Comparison of ENCODE assay signal across 30 mouse cellular contexts in the genomic region with DNA sequence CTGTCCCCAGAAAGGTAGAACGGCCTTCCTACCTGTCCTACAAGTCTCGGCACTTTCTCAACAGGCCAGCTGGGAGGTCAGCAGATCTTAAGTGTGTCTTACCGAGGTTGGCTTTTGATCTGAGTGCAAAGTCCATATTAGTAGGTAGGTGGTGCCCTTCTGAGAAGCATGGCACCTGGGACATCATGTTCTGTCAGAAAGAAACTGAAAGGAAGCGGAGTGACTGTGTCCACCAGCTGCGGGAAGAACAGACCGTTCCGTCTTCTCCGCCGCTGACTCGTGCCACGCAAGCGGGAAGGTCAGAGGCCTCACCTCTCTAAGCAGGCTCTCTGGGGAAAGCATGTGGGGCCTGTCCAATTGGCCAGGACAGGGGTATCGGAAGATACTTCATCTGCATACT. TPM values are rescaled to one million over a fixed set of nuclear protein-coding genes. Genes with fewer than 3 reads are reported as not detected.
A peak's percentile ranks its signal among the peaks of the same experiment; 100 is the strongest.
DNase-seq lines count a peak whose midpoint lies in the region; ATAC-seq and TF ChIP-seq lines count a peak whose summit lies in the region.
"Had no signal": no experiment of that assay in that cellular context is flagged by ENCODE, and none has a peak within 500 bp of the region (broad histone marks: within the 10 kb centered on the region; RNA-seq: fewer than 3 reads in every experiment).

No protein-coding gene starts in this region.

- H3K4me1 ChIP-seq in kidney, embryonic 16.5 days (ENCODE audit: insufficient read depth, low read length), result 0 out of 2 replicates have a peak, but pooled peaks cover 3% of the 10 kb centered on the region
- H3K4me1 ChIP-seq in CH12.LX (ENCODE audit: control insufficient read depth in 1 of 2, insufficient read depth in 2 of 2), result peaks cover 4 to 5% of the 10 kb centered on the region in 2 experiments; a peak in 3 of 4 replicates
- H3K4me1 ChIP-seq in intestine, embryonic 15.5 days (replicated peaks), result peaks cover 17% of the 10 kb centered on the region
- peaks cover 22% of the 10 kb centered on the region for H3K4me1 ChIP-seq in small intestine, adult 2 months (ENCODE audit: control insufficient read depth, insufficient read depth, insufficient read length, low read length)
- H3K4me1 ChIP-seq: hindbrain, embryonic 15.5 days; liver, embryonic 15.5 days; midbrain, embryonic 10.5 days; midbrain, embryonic 15.5 days; neural tube, embryonic 15.5 days had no signal

- no peak overlapping the region for H3K9ac ChIP-seq in kidney, embryonic 16.5 days (replicated peaks; ENCODE audit: low read length)
- no peak overlapping the region for H3K9ac ChIP-seq in CH12.LX (ENCODE audit: insufficient read depth, low read depth)
- H3K9ac ChIP-seq in intestine, embryonic 15.5 days, result no peak overlapping the region
- H3K9ac ChIP-seq: heart, embryonic 13.5 days; hindbrain, embryonic 15.5 days; limb, embryonic 12.5 days; liver, embryonic 15.5 days; lung, embryonic 15.5 days; midbrain, embryonic 15.5 days; neural tube, embryonic 15.5 days had no signal

- no peak overlapping the region for H3K4me3 ChIP-seq in kidney, embryonic 16.5 days (ENCODE audit: low read length)
- H3K4me3 ChIP-seq in CH12.LX (replicated peaks in 1 of 3; ENCODE audit: low read depth in 2 of 3, low read length in 2 of 3, poor library complexity in 1 of 3), result no peak overlapping the region
- no peak overlapping the region for H3K4me3 ChIP-seq in intestine, embryonic 15.5 days (replicated peaks)
- H3K4me3 ChIP-seq in small intestine, adult 2 months (ENCODE audit: low read depth, low read length), result peak overlapping the region; percentile 12; the same call in 1 of the 2 replicates
- H3K4me3 ChIP-seq: heart, embryonic 13.5 days; hindbrain, embryonic 15.5 days; layer of hippocampus, adult 2 months; left cerebral cortex, adult 2 months; limb, embryonic 12.5 days; liver, embryonic 15.5 days; lung, embryonic 15.5 days; midbrain, embryonic 10.5 days; midbrain, embryonic 15.5 days; neural tube, embryonic 15.5 days had no signal

- no peak; the same call in 1 of the 2 replicates for TF ChIP-seq RAD21 in CH12.LX (IDR thresholded peaks at IDR 0.05; ENCODE audit: low read depth, low read length)

- peaks cover 56% of the 10 kb centered on the region for H3K36me3 ChIP-seq in kidney, embryonic 16.5 days (ENCODE audit: insufficient read depth, low read length)
- peaks cover 85 to 97% of the 10 kb centered on the region in 2 experiments for H3K36me3 ChIP-seq in CH12.LX (replicated peaks in 1 of 2; ENCODE audit: control insufficient read depth in 1 of 2, insufficient read depth in 1 of 2, low read length in 1 of 2)
- H3K36me3 ChIP-seq in intestine, embryonic 15.5 days, result peaks cover 29% of the 10 kb centered on the region
- peaks cover 65% of the 10 kb centered on the region for H3K36me3 ChIP-seq in small intestine, adult 2 months (ENCODE audit: control insufficient read depth, insufficient read depth, low read length)

- in situ Hi-C loops in CH12.LX (cut with MboI; ENCODE audit: low pct_ligation_motif_present, low pct_unique_long_range_greater_than_20kb, low sequenced_read_pairs), result no loop called here

- no peak for TF ChIP-seq POLR2A in CH12.LX (IDR thresholded peaks at IDR 0.05; ENCODE audit: low read depth, low read length)
- TF ChIP-seq POLR2A in small intestine, adult 2 months (IDR thresholded peaks at IDR 0.05; ENCODE audit: low read depth, low read length), result peak; percentile 19; the same call in 1 of the 2 replicates

- no peaks in the 10 kb centered on the region for H3K79me2 ChIP-seq in CH12.LX (replicated peaks; ENCODE audit: control insufficient read depth, extremely low read depth, insufficient read depth, poor library complexity, severe bottlenecking)

- TF ChIP-seq CTCF in CH12.LX (conservative IDR thresholded peaks at IDR 0.05 in 1 of 2, IDR thresholded peaks at IDR 0.05 in 1 of 2; ENCODE audit: low read depth in 2 of 2, low read length in 2 of 2), result peak in 1 of 2 experiments; percentile 49; a peak in 2 of 4 replicates
- no peak for TF ChIP-seq CTCF in small intestine, adult 2 months (IDR thresholded peaks at IDR 0.05; ENCODE audit: extremely low read depth, insufficient read length, insufficient replicate concordance, low read depth, low read length)

- dilution Hi-C loops in CH12.LX (cut with MboI; ENCODE audit: extremely low pct_ligation_motif_present, extremely low pct_unique_long_range_greater_than_20kb, low sequenced_read_pairs), result no loop called here

- no peak overlapping the region for H3K4me2 ChIP-seq in kidney, embryonic 16.5 days (replicated peaks; ENCODE audit: low read depth, low read length)
- H3K4me2 ChIP-seq in CH12.LX (ENCODE audit: insufficient read depth, low read depth, poor library complexity, severe bottlenecking), result 0 out of 2 replicates have a peak overlapping the region, but pooled peaks have one; percentile 3
- peak overlapping the region; percentile 6; the same call in 1 of the 2 replicates for H3K4me2 ChIP-seq in intestine, embryonic 15.5 days (replicated peaks)
- H3K4me2 ChIP-seq: heart, embryonic 13.5 days; hindbrain, embryonic 15.5 days; limb, embryonic 12.5 days; liver, embryonic 15.5 days; lung, embryonic 15.5 days; midbrain, embryonic 15.5 days; neural tube, embryonic 15.5 days had no signal

- H3K9me3 ChIP-seq in kidney, embryonic 16.5 days (ENCODE audit: low read length), result no peaks in the 10 kb centered on the region
- no peaks in the 10 kb centered on the region for H3K9me3 ChIP-seq in CH12.LX (replicated peaks; ENCODE audit: low read length)
- H3K9me3 ChIP-seq in intestine, embryonic 15.5 days, result no peaks in the 10 kb centered on the region
- H3K9me3 ChIP-seq: heart, embryonic 13.5 days; hindbrain, embryonic 15.5 days; limb, embryonic 12.5 days; liver, embryonic 15.5 days; lung, embryonic 15.5 days; midbrain, embryonic 10.5 days; midbrain, embryonic 15.5 days; neural tube, embryonic 15.5 days had no signal

- WGBS in kidney, embryonic 16.5 days, result 91% methylated on average over 13 of the region's 13 CpGs
- 76% methylated on average over 13 of the region's 13 CpGs for WGBS in intestine, embryonic 15.5 days
- 24% methylated on average over 13 of the region's 13 CpGs for WGBS in small intestine, adult 2 months

- H3K27ac ChIP-seq in kidney, embryonic 16.5 days (ENCODE audit: low read length), result no peak overlapping the region
- peak overlapping the region; percentile 72 for H3K27ac ChIP-seq in CH12.LX (ENCODE audit: insufficient read depth, low read depth)
- no peak overlapping the region for H3K27ac ChIP-seq in intestine, embryonic 15.5 days
- H3K27ac ChIP-seq in small intestine, adult 2 months (ENCODE audit: insufficient read depth, low read depth, low read length), result peak overlapping the region; percentile 99
- H3K27ac ChIP-seq: heart, embryonic 13.5 days; hindbrain, embryonic 15.5 days; layer of hippocampus, adult 2 months; left cerebral cortex, adult 2 months; limb, embryonic 12.5 days; liver, embryonic 15.5 days; lung, embryonic 15.5 days; midbrain, embryonic 10.5 days; midbrain, embryonic 15.5 days; neural tube, embryonic 15.5 days had no signal

- no peaks in the 10 kb centered on the region for H3K27me3 ChIP-seq in kidney, embryonic 16.5 days (ENCODE audit: insufficient read depth, low read length)
- no peaks in the 10 kb centered on the region for H3K27me3 ChIP-seq in CH12.LX (replicated peaks)
- H3K27me3 ChIP-seq in intestine, embryonic 15.5 days (replicated peaks), result no peaks in the 10 kb centered on the region
- no peaks in the 10 kb centered on the region for H3K27me3 ChIP-seq in small intestine, adult 2 months (ENCODE audit: control insufficient read depth, insufficient read depth, low read length)
- H3K27me3 ChIP-seq: heart, embryonic 13.5 days; hindbrain, embryonic 15.5 days; limb, embryonic 12.5 days; liver, embryonic 15.5 days; lung, embryonic 15.5 days; midbrain, embryonic 15.5 days; neural tube, embryonic 15.5 days had no signal

- DNase-seq in kidney, adult 9 months, result peak; percentile 85
- DNase-seq in CH12.LX (ENCODE audit: extremely low read depth), result peak; percentile 25
- DNase-seq in frontal cortex, postnatal 10 days (ENCODE audit: low spot score in 2 of 2), result no peak
- DNase-seq: adrenal gland, adult 2 months; B cell, adult 2 months; cerebellum, adult 2 months; cerebellum, postnatal 25 days; gastrocnemius, postnatal 36 days; heart, postnatal 10 days; retina, postnatal 1 day; right cerebral cortex, postnatal 25 days; spleen, adult 18-20 months; thymus, postnatal 4 days had no signal

- peak; percentile 82 for TF ChIP-seq EP300 in CH12.LX (IDR thresholded peaks at IDR 0.05; ENCODE audit: low read length)

- ATAC-seq in kidney, embryonic 16.5 days (ENCODE audit: low FRiP score, low TSS enrichment), result no peak
- ATAC-seq in intestine, embryonic 15.5 days, result peak; percentile 60
- ATAC-seq in erythroid progenitor cell, adult 5-6 weeks (replicated peaks; ENCODE audit: low FRiP score, poor library complexity, severe bottlenecking), result no peak
- ATAC-seq: activated CD4-positive, CD25-positive, alpha-beta regulatory T cell, adult 4 months; forebrain, embryonic 14.5 days; inflammation-experienced regulatory T-cells, adult 6 months; midbrain, embryonic 15.5 days had no signal

TF ChIP-seq in CH12.LX, 34 proteins besides CTCF, POLR2A, EP300 and RAD21 (continues in another document):
- no peak for TF ChIP-seq ZMIZ1 (IDR thresholded peaks at IDR 0.05; ENCODE audit: low read depth, low read length)
- 0 out of 2 replicates have a peak, but pooled peaks have one; percentile 37 for TF ChIP-seq JUND (conservative IDR thresholded peaks at IDR 0.05; ENCODE audit: low read depth, low read length)
- TF ChIP-seq PAX5 (IDR thresholded peaks at IDR 0.05; ENCODE audit: low read length), result no peak

RNA-seq across cellular contexts. Expression of gene Gns, which starts 19.8 kb away (rescaled TPM):
- polyA plus RNA-seq in kidney, embryonic 16.5 days (2015; fragmentation: Nextera tagmentation; extraction: Ambion mirVana), result 52.4 and 58.5 TPM in 2 replicates
- total RNA-seq in CH12.LX (2012; rRNA removed) (58.2 and 77.2 TPM in 2 replicates), CH12.LX (2014; rRNA removed) (28.4 and 28.7 TPM in 2 replicates)
- 87.3 and 104 TPM in 2 replicates for polyA plus RNA-seq in CH12.LX (2012; ENCODE audit: insufficient read length, low read depth)
- 41.4 and 42.4 TPM in 2 replicates for polyA plus RNA-seq in intestine, embryonic 15.5 days (2015; fragmentation: Nextera tagmentation; extraction: Ambion mirVana)
- 89.5 and 149 TPM in 2 replicates for polyA plus RNA-seq in small intestine, adult 2 months (2012; rRNA removed)
- total RNA-seq in erythroid progenitor cell, adult 5-6 weeks (2015; ENCODE audit: low replicate concordance), result 17.2 and 19.8 TPM in 2 replicates
- total RNA-seq in erythroid progenitor cell, adult 5-6 weeks (2017; ENCODE audit: low replicate concordance), result 9.6 and 13.0 TPM in 2 replicates

RNA-seq across cellular contexts. Expression of gene Tbc1d30, which starts 33.6 kb away (rescaled TPM):
- polyA plus RNA-seq in kidney, embryonic 16.5 days (2015; fragmentation: Nextera tagmentation; extraction: Ambion mirVana), result 0.80 and 0.95 TPM in 2 replicates
- total RNA-seq in CH12.LX (2012; rRNA removed) (not detected in 2 replicates), CH12.LX (2014; rRNA removed) (not detected in 2 replicates)
- 0.16 TPM in 1 of 2 replicates, not detected in the other for polyA plus RNA-seq in CH12.LX (2012; ENCODE audit: insufficient read length, low read depth)
- polyA plus RNA-seq in intestine, embryonic 15.5 days (2015; fragmentation: Nextera tagmentation; extraction: Ambion mirVana), result 3.5 and 4.5 TPM in 2 replicates
- polyA plus RNA-seq in small intestine, adult 2 months (2012; rRNA removed), result 4.3 and 5.5 TPM in 2 replicates
- total RNA-seq in erythroid progenitor cell, adult 5-6 weeks (2015; ENCODE audit: low replicate concordance), result 5.0 TPM in 1 of 2 replicates, not detected in the other
- 1.0 TPM in 1 of 2 replicates, not detected in the other for total RNA-seq in erythroid progenitor cell, adult 5-6 weeks (2017; ENCODE audit: low replicate concordance)

Comparison
In these comparisons a context has a peak if more than half of its experiments do, and no peak if none do; other contexts are left out.
1. DNase-seq: peak in kidney, adult 9 months (single experiment) and CH12.LX (single experiment); none in frontal cortex, postnatal 10 days (0 of 2).
2. H3K27ac ChIP-seq: peak in CH12.LX (single experiment) and small intestine, adult 2 months (single experiment); none in kidney, embryonic 16.5 days (single experiment) and intestine, embryonic 15.5 days (single experiment).